Mouse (Mus musculus) liver, adult 2 months (tissue): ENCODE measurements at regions not wholly inside any gene's neighbourhood (a gene's known extent, or its start where the extent isn't known, plus 50 kb on each side); places are given as distances from the start of the nearest gene placed in this dataset.

Experiments used
- DNase-seq: peaks from one replicate; pipeline ENCODE4 v3.0.0-alpha.2; 2011; ENCODE audit warnings: low read depth, low spot score; ENCODE audit errors: extremely low read depth
- H3K27ac ChIP-seq: fragments of 200-500 bp; replicated peaks from 2 replicates; pipeline ENCODE4 v1.5.1; 2012; ENCODE audit warnings: low read depth, mild to moderate bottlenecking, control low read depth, inconsistent platforms, low read length; ENCODE audit not compliant: insufficient read depth
- H3K27me3 ChIP-seq: fragments of 200-500 bp; 2 replicates; pipeline ENCODE4 v1.6.1; 2012; ENCODE audit warnings: mild to moderate bottlenecking, moderate library complexity, low read length, inconsistent platforms; ENCODE audit not compliant: control insufficient read depth, insufficient read depth
- H3K36me3 ChIP-seq: fragments of 200-500 bp; 2 replicates; pipeline ENCODE4 v1.6.1; 2012; ENCODE audit warnings: low read length, inconsistent platforms; ENCODE audit not compliant: control insufficient read depth, insufficient read depth
- H3K4me1 ChIP-seq: fragments of 200-500 bp; 2 replicates; pipeline ENCODE4 v1.6.1; 2011; ENCODE audit warnings: low read length; ENCODE audit not compliant: control insufficient read depth, insufficient read depth
- H3K4me3 ChIP-seq: fragments of 200-500 bp; 2 replicates; pipeline ENCODE4 v1.5.1; 2011; ENCODE audit warnings: low read depth, mild to moderate bottlenecking, control low read depth, low read length, moderate library complexity; ENCODE audit not compliant: insufficient read depth
- H3K79me2 ChIP-seq: fragments of 200-500 bp; 2 replicates; pipeline ENCODE4 v1.6.1; 2012; ENCODE audit warnings: inconsistent platforms, mild to moderate bottlenecking, low read length, moderate library complexity; ENCODE audit not compliant: control insufficient read depth, insufficient read depth
- H3K9ac ChIP-seq: fragments of 200-500 bp; 2 replicates; pipeline ENCODE4 v1.6.1; 2012; ENCODE audit warnings: low read depth, mild to moderate bottlenecking, control low read depth, inconsistent platforms, low read length
- CTCF ChIP-seq: fragments of 200-500 bp; IDR thresholded peaks from 2 replicates; pipeline ENCODE4 v1.5.1; 2011; ENCODE audit warnings: low read depth, low read length, control low read depth
- POLR2A ChIP-seq: fragments of 200-500 bp; IDR thresholded peaks from 2 replicates; pipeline ENCODE4 v1.6.1; 2011; ENCODE audit warnings: low read length, control low read depth; ENCODE audit not compliant: insufficient read depth; ENCODE audit errors: extremely low read depth
- WGBS: fragments of 180-500 bp; shearing (Covaris S2); methylation state at CpG from one replicate; pipeline ENCODE4 v1.1.7; 2018; 5-methylcytosine and 5-hydroxymethylcytosine counted together

- H3K4me1 ChIP-seq, result peaks cover 4% of the 10 kb centered on the region; the same call in 1 of the 2 replicates
- no peak for DNase-seq
- H3K36me3 ChIP-seq, result no peaks in the 10 kb centered on the region
- H3K27me3 ChIP-seq, result no peaks in the 10 kb centered on the region
- TF ChIP-seq POLR2A, result no peak
- TF ChIP-seq CTCF, result no peak
- H3K79me2 ChIP-seq, result no peaks in the 10 kb centered on the region
- WGBS, result 90% methylated on average over 10 of the region's 10 CpGs
- no peak overlapping the region for H3K4me3 ChIP-seq
- H3K27ac ChIP-seq, result no peak overlapping the region
- H3K9ac ChIP-seq, result no peak overlapping the region
These were observed 53.4 kb downstream of the Rpl37a start for GRCm38 (mm10) chr1:72764522-72764921.

GRCm38 (mm10) chr1:72765046-72765810, 54.1 kb downstream of the Rpl37a start:
- DNase-seq, result no peak
- Histone ChIP-seq H3K4me1 (0 out of 2 replicates have a peak, but pooled peaks cover 6% of the 10 kb centered on the region), H3K4me3 (no peak overlapping the region), H3K27me3 (no peaks in the 10 kb centered on the region), H3K9ac (no peak overlapping the region), H3K79me2 (no peaks in the 10 kb centered on the region), H3K36me3 (no peaks in the 10 kb centered on the region), H3K27ac (no peak overlapping the region)
- TF ChIP-seq CTCF, result no peak
- TF ChIP-seq POLR2A, result no peak
- 83% methylated on average over 20 of the region's 20 CpGs for WGBS

- no peak for TF ChIP-seq CTCF
- H3K27ac ChIP-seq, result no peak overlapping the region; the same call in 1 of the 2 replicates
- H3K9ac ChIP-seq, result no peak overlapping the region
- no peak overlapping the region for H3K4me3 ChIP-seq
- H3K79me2 ChIP-seq, result no peaks in the 10 kb centered on the region
- no peaks in the 10 kb centered on the region for H3K27me3 ChIP-seq
- DNase-seq, result peak; percentile 36
- WGBS, result 29% methylated on average over 7 of the region's 7 CpGs
- peaks cover 13% of the 10 kb centered on the region for H3K4me1 ChIP-seq
- H3K36me3 ChIP-seq, result no peaks in the 10 kb centered on the region
These were observed 54.9 kb upstream of the Igfbp2 start for GRCm38 (mm10) chr1:72769428-72769827.

GRCm38 (mm10) chr1:72772708-72773107, 51.6 kb upstream of the Igfbp2 start:
- H3K27me3 ChIP-seq, result no peaks in the 10 kb centered on the region
- WGBS, result 18% methylated on average over 5 of the region's 5 CpGs
- peaks cover 13% of the 10 kb centered on the region for H3K4me1 ChIP-seq
- peak overlapping the region; percentile 99 for H3K27ac ChIP-seq
- peak overlapping the region; percentile 53 for H3K9ac ChIP-seq
- no peaks in the 10 kb centered on the region for H3K36me3 ChIP-seq
- TF ChIP-seq CTCF, result no peak
- TF ChIP-seq POLR2A, result no peak
- no peak overlapping the region for H3K4me3 ChIP-seq
- peak; percentile 95 for DNase-seq
- H3K79me2 ChIP-seq, result no peaks in the 10 kb centered on the region

- Histone ChIP-seq H3K27ac (peak overlapping the region; percentile 99), H3K9ac (no peak overlapping the region), H3K27me3 (no peaks in the 10 kb centered on the region), H3K79me2 (no peaks in the 10 kb centered on the region), H3K36me3 (no peaks in the 10 kb centered on the region), H3K4me1 (peaks cover 13% of the 10 kb centered on the region), H3K4me3 (no peak overlapping the region)
- WGBS, result 16% methylated on average over 3 of the region's 3 CpGs
- TF ChIP-seq CTCF (no peak), POLR2A (no peak)
- peak; percentile 100 for DNase-seq
These were observed 51.1 kb upstream of the Igfbp2 start for GRCm38 (mm10) chr1:72773234-72773633.
